Mouse (Mus musculus) lung, postnatal 0 days (tissue): Measurements from ENCODE around the gene Tmem259.

Experiments used
- CTCF ChIP-seq: IDR thresholded peaks from 2 replicates; pipeline ENCODE4 v1.5.1; 2016; ENCODE audit warnings: antibody characterized with exemption, mild to moderate bottlenecking
- EP300 ChIP-seq: IDR thresholded peaks from 2 replicates; pipeline ENCODE4 v1.6.1; 2016; ENCODE audit warnings: antibody characterized with exemption, mild to moderate bottlenecking, control low read depth

DNA sequence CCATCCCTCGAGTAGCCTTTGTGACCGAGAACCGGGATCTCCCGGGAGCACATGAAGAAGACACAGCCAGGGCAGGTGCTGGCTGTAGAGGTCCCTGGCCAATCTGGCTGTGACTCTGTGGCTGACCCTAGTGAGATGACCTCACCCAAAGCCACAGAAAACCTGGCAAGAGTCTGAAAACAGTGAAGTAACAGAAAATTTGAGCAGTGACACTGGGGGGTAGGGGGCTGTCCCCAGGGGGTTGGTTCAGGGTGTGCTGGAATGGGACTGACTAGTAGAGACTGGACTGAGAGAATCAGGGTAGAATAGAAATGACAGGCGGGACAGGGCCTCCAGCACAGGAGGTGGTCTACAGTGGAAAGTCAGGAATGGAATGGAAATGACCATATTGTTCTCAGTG is 925 bp downstream of the Tmem259 start:
- TF ChIP-seq EP300 (no peak), CTCF (no peak)
